Mouse (Mus musculus): Measurements from ENCODE around the gene Zfp622.

DNA sequence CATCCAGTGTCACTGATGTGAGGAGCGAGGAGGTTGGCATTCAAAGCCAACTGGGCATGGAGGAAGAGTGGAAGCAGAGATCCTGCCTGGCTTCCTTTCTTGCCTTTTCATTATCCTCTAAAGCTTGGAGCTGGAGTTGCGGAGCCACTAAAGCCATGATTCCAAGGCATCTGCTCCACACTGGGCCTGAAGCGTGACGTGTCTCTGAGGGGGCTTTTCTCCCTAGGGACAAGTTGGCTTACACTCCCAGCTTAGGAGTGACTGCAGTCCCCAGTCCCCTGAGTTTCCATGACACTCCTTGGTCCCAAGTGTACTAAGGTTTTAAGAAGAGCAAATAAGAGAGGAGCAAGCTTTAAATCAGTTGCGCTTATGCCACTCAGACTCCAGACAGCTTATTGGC, 38.5 kb downstream of the Zfp622 start:
- TF ChIP-seq CTCF (conservative IDR thresholded peaks at IDR 0.05; ENCODE audit: low read length) = no peak
- TF ChIP-seq POU5F1 (IDR thresholded peaks at IDR 0.05; ENCODE audit: borderline replicate concordance, low read length) = no peak
- TF ChIP-seq NANOG (IDR thresholded peaks at IDR 0.05; ENCODE audit: borderline replicate concordance, low read length) = no peak
